Mouse (Mus musculus) embryo, embryonic 10 days (tissue): ENCODE results near the gene Cant1.

Source experiments
- DNase-seq: peaks from one replicate; pipeline ENCODE4 v3.0.0-alpha.2; 2015; ENCODE audit warnings: low spot score

Cant1 gene

GRCm38 (mm10) chr11:118418834-118419504, at the start of gene Cant1:
Gene Cant1 (minus strand): TSS chr11:118419086.
- peak; percentile 99 for DNase-seq

GRCm38 (mm10) chr11:118467441-118468035, 48.7 kb upstream of the Cant1 start:
- DNase-seq: no peak

- no peak for DNase-seq
Observed at GRCm38 (mm10) chr11:118460280-118460679, 41.4 kb upstream of the Cant1 start.

- no peak for DNase-seq
Observed at GRCm38 (mm10) chr11:118459536-118459935, 40.6 kb upstream of the Cant1 start.

GRCm38 (mm10) chr11:118459051-118459450, 40.2 kb upstream of the Cant1 start:
- DNase-seq: peak; percentile 72

GRCm38 (mm10) chr11:118456937-118457336, 38.1 kb upstream of the Cant1 start:
- DNase-seq: no peak

- no peak for DNase-seq
Observed at GRCm38 (mm10) chr11:118455788-118456187, 36.9 kb upstream of the Cant1 start.

GRCm38 (mm10) chr11:118453886-118454671, 35.2 kb upstream of the Cant1 start:
- DNase-seq: no peak

- no peak for DNase-seq
Observed at GRCm38 (mm10) chr11:118452955-118453354, 34.1 kb upstream of the Cant1 start.

GRCm38 (mm10) chr11:118451211-118451610, 32.3 kb upstream of the Cant1 start:
- DNase-seq: no peak

GRCm38 (mm10) chr11:118448385-118448784, 29.5 kb upstream of the Cant1 start:
- DNase-seq: no peak

- DNase-seq: no peak
Observed at GRCm38 (mm10) chr11:118447346-118447745, 28.5 kb upstream of the Cant1 start.

- peak; percentile 90 for DNase-seq
Observed at GRCm38 (mm10) chr11:118445843-118446242, 27.0 kb upstream of the Cant1 start.

- peak; percentile 82 for DNase-seq
Observed at GRCm38 (mm10) chr11:118443201-118443970, 24.5 kb upstream of the Cant1 start.

- DNase-seq: no peak
Observed at GRCm38 (mm10) chr11:118442691-118443090, 23.8 kb upstream of the Cant1 start.

- peak; percentile 28 for DNase-seq
Observed at GRCm38 (mm10) chr11:118438665-118439414, 20.0 kb upstream of the Cant1 start.

GRCm38 (mm10) chr11:118436471-118436935, 17.6 kb upstream of the Cant1 start:
- peak; percentile 34 for DNase-seq

- no peak for DNase-seq
Observed at GRCm38 (mm10) chr11:118434093-118434492, 15.2 kb upstream of the Cant1 start.

- DNase-seq: no peak
Observed at GRCm38 (mm10) chr11:118433398-118433868, 14.5 kb upstream of the Cant1 start.

GRCm38 (mm10) chr11:118431100-118431948, 12.4 kb upstream of the Cant1 start:
- no peak for DNase-seq
